Mouse (Mus musculus) naive thymus-derived CD4-positive, alpha-beta T cell, adult 5 months (primary cell): Measurements from ENCODE around the gene Phlpp2. TPM values are rescaled to one million over a fixed set of nuclear protein-coding genes. Genes with fewer than 3 reads are reported as not detected.

ENCODE experiments used
- polyA plus RNA-seq: library from polyadenylated mRNA; unstranded; fragments of 100-300 nt; shearing (Covaris generic); gene quantifications from one replicate; pipeline ENCODE4 v1.2.1, GENCODE M21; 2017

Gene Phlpp2
- polyA plus RNA-seq = 0.76 TPM

GRCm38 (mm10) chr8:109868003-109868679 is at the start of gene Phlpp2:
TSS of gene Phlpp2 (plus strand) at chr8:109868542.

GRCm38 (mm10) chr8:109961693-109962367 is 93.5 kb downstream of the Phlpp2 start, which contains the start of gene Marveld3:
TSS of gene Marveld3 (minus strand) at chr8:109962203.

DNA sequence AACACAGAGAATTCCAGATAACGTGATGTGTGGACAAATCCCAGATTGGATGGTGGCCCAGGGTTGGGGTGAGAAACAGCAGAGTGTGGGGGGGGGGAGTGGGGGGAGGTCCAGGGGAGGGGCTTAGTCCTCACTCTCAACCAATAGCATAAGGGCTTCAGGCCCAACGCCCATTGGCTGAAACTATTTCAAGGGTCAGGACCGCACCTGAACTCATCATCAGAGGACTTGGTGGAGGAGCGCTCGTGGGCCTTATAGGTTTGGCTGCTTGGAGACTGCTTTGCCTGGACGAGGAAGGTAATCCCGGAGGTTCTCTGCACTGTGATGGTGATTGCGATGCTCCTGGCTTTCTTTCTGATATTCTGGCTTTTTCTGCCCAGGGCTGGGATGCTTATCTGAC is 121.9 kb downstream of the Phlpp2 start, which contains the start of gene Tat:
Gene Tat, plus strand, starts transcription at position 214 of the 400 bp plus-strand sequence.

Other genes starting within 250 kb of the Phlpp2 start
- gene Ist1, start 175.3 kb upstream of the Phlpp2 start, polyA plus RNA-seq = 147 TPM
- 2.8 TPM for gene Zfp821, start 163.0 kb upstream of the Phlpp2 start, polyA plus RNA-seq
- gene Atxn1l, start 130.8 kb upstream of the Phlpp2 start, polyA plus RNA-seq = 4.6 TPM
- gene Ap1g1, start 90.0 kb upstream of the Phlpp2 start, polyA plus RNA-seq = 58.9 TPM
- not detected for gene Marveld3, start 93.7 kb downstream of the Phlpp2 start, polyA plus RNA-seq
- not detected for gene Tat, start 121.9 kb downstream of the Phlpp2 start, polyA plus RNA-seq
- gene Chst4, start 171.2 kb downstream of the Phlpp2 start, polyA plus RNA-seq = not detected
- gene Zfp612, start 211.2 kb downstream of the Phlpp2 start, polyA plus RNA-seq = 0.30 TPM
- not detected for gene Gm21964, start 232.7 kb downstream of the Phlpp2 start, polyA plus RNA-seq
- not detected for gene Gm17720, start 234.2 kb downstream of the Phlpp2 start, polyA plus RNA-seq